8 mouse cellular contexts compared by ENCODE assay signal in genomic region chr5:149014600-149015268, GRCm38 (mm10). TPM values are rescaled to one million over a fixed set of nuclear protein-coding genes. Genes with fewer than 3 reads are reported as not detected.
DNase-seq lines count a peak whose midpoint lies in the region; ATAC-seq lines count a peak whose summit lies in the region.

No protein-coding gene starts in this region.

- peak overlapping the region; percentile 84 for H3K9ac ChIP-seq in heart, embryonic 12.5 days
- peak overlapping the region; percentile 56; the same call in 1 of the 2 replicates for H3K9ac ChIP-seq in neural tube, embryonic 12.5 days

- H3K4me3 ChIP-seq in heart, embryonic 12.5 days: peak overlapping the region; percentile 68
- peak overlapping the region; percentile 45 for H3K4me3 ChIP-seq in neural tube, embryonic 12.5 days

- H3K27me3 ChIP-seq in heart, embryonic 12.5 days (replicated peaks): no peaks in the 10 kb centered on the region
- H3K27me3 ChIP-seq in neural tube, embryonic 12.5 days (replicated peaks): 0 out of 2 replicates have a peak, but pooled peaks cover 4% of the 10 kb centered on the region

- ATAC-seq in heart, embryonic 12.5 days (ENCODE audit: insufficient number of reproducible peaks, low FRiP score): no peak
- no peak; the same call in 1 of the 2 replicates for ATAC-seq in neural tube, embryonic 12.5 days (ENCODE audit: low FRiP score, low read depth)

- peaks cover 3% of the 10 kb centered on the region for H3K9me3 ChIP-seq in heart, embryonic 12.5 days (replicated peaks)
- no peaks in the 10 kb centered on the region for H3K9me3 ChIP-seq in neural tube, embryonic 12.5 days

- no peak overlapping the region for H3K27ac ChIP-seq in heart, embryonic 12.5 days (ENCODE audit: poor library complexity, severe bottlenecking)
- no peak overlapping the region for H3K27ac ChIP-seq in neural tube, embryonic 12.5 days

- no peaks in the 10 kb centered on the region for H3K36me3 ChIP-seq in heart, embryonic 12.5 days
- no peaks in the 10 kb centered on the region for H3K36me3 ChIP-seq in neural tube, embryonic 12.5 days

- peaks cover 17% of the 10 kb centered on the region for H3K4me1 ChIP-seq in heart, embryonic 12.5 days (replicated peaks)
- peaks cover 7% of the 10 kb centered on the region for H3K4me1 ChIP-seq in neural tube, embryonic 12.5 days

- DNase-seq in heart, adult 18-20 months: no peak
- peak; percentile 36 to 48 for DNase-seq in spleen, postnatal 36 days (ENCODE audit: low spot score in 2 of 2)
- no peak for DNase-seq in spleen, postnatal 14 days (ENCODE audit: low spot score in 2 of 2)
- peak; percentile 47 for DNase-seq in induced T-regulatory cell, adult 2 months (ENCODE audit: low read depth)
- no peak for DNase-seq in layer of hippocampus, adult 11-12 months (ENCODE audit: low spot score)
- DNase-seq in layer of hippocampus, adult 8-10 months (ENCODE audit: low spot score in 2 of 2): no peak

- H3K4me2 ChIP-seq in heart, embryonic 12.5 days: peak overlapping the region; percentile 95
- H3K4me2 ChIP-seq in neural tube, embryonic 12.5 days (replicated peaks): peak overlapping the region; percentile 93

- WGBS in heart, embryonic 12.5 days: 21% methylated on average over 17 of the region's 17 CpGs
- 6% methylated on average over 17 of the region's 17 CpGs for WGBS in neural tube, embryonic 12.5 days

RNA-seq across cellular contexts. Expression of gene Gm42791, which starts 19.8 kb away (rescaled TPM):
- polyA plus RNA-seq in heart, embryonic 12.5 days (2016; fragmentation: Nextera tagmentation; extraction: Ambion mirVana): 0.45 TPM in 1 of 2 replicates, not detected in the other
- total RNA-seq in heart, adult 18-20 months (2021): 1 to 10 TPM; 2.7 to 5.3 TPM
- polyA plus RNA-seq in neural tube, embryonic 12.5 days (2016; fragmentation: Nextera tagmentation; extraction: Ambion mirVana): 2.6 and 3.6 TPM in 2 replicates
- 10 to 100 TPM; 20.4 to 38.3 (median 34.6) TPM for total RNA-seq in layer of hippocampus, adult 8-10 months (2022)

Comparison
In these comparisons a context has a peak if more than half of its experiments do, and no peak if none do; other contexts are left out.
1. DNase-seq: peak in spleen, postnatal 36 days (2 of 2) and induced T-regulatory cell, adult 2 months (single experiment); none in heart, adult 18-20 months (0 of 2), spleen, postnatal 14 days (0 of 2), layer of hippocampus, adult 11-12 months (single experiment) and layer of hippocampus, adult 8-10 months (0 of 2).